Mouse (Mus musculus): ENCODE data around the gene Nup98. TPM values are rescaled to one million over a fixed set of nuclear protein-coding genes. Genes with fewer than 3 reads are reported as not detected.

Gene Nup98
- polyA plus RNA-seq, 1 experiment from 2014 or later: 48.2 TPM

DNA sequence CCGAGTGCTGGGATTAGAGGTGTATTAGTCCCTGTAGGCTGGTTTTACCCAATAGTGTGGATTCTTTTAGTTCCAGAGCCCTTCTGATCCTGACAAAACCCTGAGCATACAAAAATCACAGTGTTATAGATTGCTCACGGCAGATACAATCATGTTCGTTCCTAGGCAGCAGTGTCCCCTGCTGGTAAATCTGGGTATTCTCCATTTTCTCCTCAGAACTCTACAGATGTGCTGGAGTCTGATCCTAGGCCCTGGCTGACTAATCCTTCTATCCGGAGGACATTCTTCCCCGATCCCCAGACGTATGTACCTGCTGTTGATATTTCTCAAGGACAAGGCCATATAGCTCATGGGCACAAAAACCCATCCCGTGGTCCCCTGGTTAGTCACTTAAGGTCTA lies 131.5 kb downstream of the Nup98 start:
- Histone ChIP-seq H3K4me1 (no peaks in the 10 kb centered on the region), H3K27me3 (replicated peaks; ENCODE audit: low read depth, poor library complexity, severe bottlenecking) (no peaks in the 10 kb centered on the region), H3K9me3 (no peaks in the 10 kb centered on the region), H3K36me3 (replicated peaks) (peaks cover 98% of the 10 kb centered on the region), H3K27ac (replicated peaks) (no peak overlapping the region), H3K4me3 (no peak overlapping the region)
- no peak for DNase-seq (ENCODE audit: low spot score)
- WGBS: 82% methylated on average over 7 of the region's 7 CpGs

DNA sequence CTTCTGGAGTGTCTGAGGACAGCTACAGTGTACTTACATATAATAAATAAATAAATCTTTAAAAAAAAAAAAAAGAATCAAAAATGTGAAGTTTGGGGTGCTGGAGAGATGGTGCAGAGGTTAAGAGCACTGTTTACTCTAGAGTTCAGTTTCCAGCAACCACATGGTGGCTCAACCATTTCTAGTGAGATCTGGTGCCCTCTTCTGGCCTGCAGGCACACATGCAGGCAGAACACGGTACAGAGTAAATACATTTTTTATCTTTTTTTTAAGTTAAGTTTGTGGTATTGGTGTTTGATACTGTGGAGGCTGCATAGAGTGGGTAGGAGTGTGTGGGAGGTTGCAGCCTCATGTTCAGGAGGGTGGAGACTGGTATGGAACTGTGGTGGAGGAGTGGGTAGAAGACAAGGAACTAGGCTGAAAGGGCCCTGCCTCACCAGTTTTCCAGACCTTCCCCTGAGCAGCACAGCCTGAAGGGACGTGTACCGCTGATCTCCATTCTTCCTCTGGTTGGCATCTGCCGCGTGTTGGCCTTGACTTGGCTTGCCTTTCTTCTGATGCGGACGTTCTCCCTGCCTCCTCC lies 133.2 kb downstream of the Nup98 start:
- Histone ChIP-seq H3K36me3 (replicated peaks) (peaks cover 98% of the 10 kb centered on the region), H3K4me3 (no peak overlapping the region)
- 83% methylated on average over 7 of the region's 7 CpGs for WGBS

More for the DNA sequence above, 133.2 kb downstream of the Nup98 start:
- Histone ChIP-seq H3K4me1 (no peaks in the 10 kb centered on the region), H3K27me3 (replicated peaks; ENCODE audit: low read depth, poor library complexity, severe bottlenecking) (no peaks in the 10 kb centered on the region), H3K9me3 (no peaks in the 10 kb centered on the region), H3K27ac (replicated peaks) (no peak overlapping the region)
- DNase-seq (ENCODE audit: low spot score): no peak

Other genes with a start within 250 kb of the Nup98 start
- 3.0 and 3.4 TPM in 2 replicates for gene Il18bp, start 191.5 kb downstream of the Nup98 start, polyA plus RNA-seq (2016; fragmentation: Nextera tagmentation; extraction: Ambion mirVana)
- gene Rnf121, start 144.7 kb downstream of the Nup98 start, polyA plus RNA-seq (2016; fragmentation: Nextera tagmentation; extraction: Ambion mirVana): 28.4 and 30.9 TPM in 2 replicates
- 43.3 and 44.5 TPM in 2 replicates for gene Xndc1, start 144.7 kb downstream of the Nup98 start, polyA plus RNA-seq (2016; fragmentation: Nextera tagmentation; extraction: Ambion mirVana)
- 2.5 and 2.6 TPM in 2 replicates for gene Xntrpc, start 144.5 kb downstream of the Nup98 start, polyA plus RNA-seq (2016; fragmentation: Nextera tagmentation; extraction: Ambion mirVana)
- 0.17 TPM in 1 of 2 replicates, not detected in the other for gene Trpc2, start 127.1 kb downstream of the Nup98 start, polyA plus RNA-seq (2016; fragmentation: Nextera tagmentation; extraction: Ambion mirVana)
- gene Art1, start 108.4 kb downstream of the Nup98 start, polyA plus RNA-seq (2016; fragmentation: Nextera tagmentation; extraction: Ambion mirVana): 1.1 TPM in 2 replicates
- gene Art5, start 100.7 kb downstream of the Nup98 start, polyA plus RNA-seq (2016; fragmentation: Nextera tagmentation; extraction: Ambion mirVana): 2.6 and 3.0 TPM in 2 replicates
- not detected in 2 replicates for gene Chrna10, start 93.3 kb downstream of the Nup98 start, polyA plus RNA-seq (2016; fragmentation: Nextera tagmentation; extraction: Ambion mirVana)
- 61.3 and 62.4 TPM in 2 replicates for gene Pgap2, start within 50 bp of the Nup98 start, polyA plus RNA-seq (2016; fragmentation: Nextera tagmentation; extraction: Ambion mirVana)
- gene Rhog, start 45.9 kb upstream of the Nup98 start, polyA plus RNA-seq (2016; fragmentation: Nextera tagmentation; extraction: Ambion mirVana): 42.5 and 48.4 TPM in 2 replicates
- 13.0 and 14.6 TPM in 2 replicates for gene Stim1, start 57.6 kb upstream of the Nup98 start, polyA plus RNA-seq (2016; fragmentation: Nextera tagmentation; extraction: Ambion mirVana)
- 267 and 280 TPM in 2 replicates for gene Rrm1, start 231.5 kb upstream of the Nup98 start, polyA plus RNA-seq (2016; fragmentation: Nextera tagmentation; extraction: Ambion mirVana)